Mouse (Mus musculus): ENCODE measurements around the gene Phkb.
"Not testable (repeated sequence)": the region's sequence is repeated elsewhere in the genome, so short reads cannot be mapped to it uniquely, and the experiment has no call there.

Phkb gene

GRCm38 (mm10) chr8:85840657-85841488 lies at the start of gene Phkb, which contains the start of gene Itfg1:
Gene Phkb, plus strand, starts transcription at chr8:85840959.
Gene Itfg1, minus strand, starts transcription at chr8:85840921.
- peak; percentile 95 to 97 for DNase-seq (ENCODE audit: low spot score in 2 of 2)

GRCm38 (mm10) chr8:85796392-85796791 lies 44.4 kb upstream of the Phkb start:
- DNase-seq (ENCODE audit: low spot score in 2 of 2), result not testable (repeated sequence)

- DNase-seq (ENCODE audit: low spot score in 2 of 2), result no peak
Measured at GRCm38 (mm10) chr8:85800164-85800563, 40.6 kb upstream of the Phkb start.

- no peak for DNase-seq (ENCODE audit: low spot score in 2 of 2)
Measured at GRCm38 (mm10) chr8:85801408-85801807, 39.4 kb upstream of the Phkb start.

- no peak for DNase-seq (ENCODE audit: low spot score in 2 of 2)
Measured at GRCm38 (mm10) chr8:85813621-85814020, 27.1 kb upstream of the Phkb start.

GRCm38 (mm10) chr8:85839916-85840656 lies 673 bp upstream of the Phkb start:
- DNase-seq (ENCODE audit: low spot score in 2 of 2), result peak in 1 of 2 experiments; percentile 14

- peak in 1 of 2 experiments; percentile 9 for DNase-seq (ENCODE audit: low spot score in 2 of 2)
Measured at GRCm38 (mm10) chr8:85841489-85841795, 683 bp downstream of the Phkb start.

GRCm38 (mm10) chr8:85845887-85846286 lies 5.1 kb downstream of the Phkb start:
- DNase-seq (ENCODE audit: low spot score in 2 of 2), result no peak

- no peak for DNase-seq (ENCODE audit: low spot score in 2 of 2)
Measured at GRCm38 (mm10) chr8:85854220-85855123, 13.7 kb downstream of the Phkb start.

GRCm38 (mm10) chr8:85857227-85857896 lies 16.6 kb downstream of the Phkb start:
- not testable (repeated sequence) for DNase-seq (ENCODE audit: low spot score in 2 of 2)

- no peak for DNase-seq (ENCODE audit: low spot score in 2 of 2)
Measured at GRCm38 (mm10) chr8:85860612-85861011, 19.9 kb downstream of the Phkb start.

GRCm38 (mm10) chr8:85862381-85862780 lies 21.6 kb downstream of the Phkb start:
- no peak for DNase-seq (ENCODE audit: low spot score in 2 of 2)

- no peak for DNase-seq (ENCODE audit: low spot score in 2 of 2)
Measured at GRCm38 (mm10) chr8:85871660-85872059, 30.9 kb downstream of the Phkb start.

GRCm38 (mm10) chr8:85877976-85878375 lies 37.2 kb downstream of the Phkb start:
- DNase-seq (ENCODE audit: low spot score in 2 of 2), result no peak

- no peak for DNase-seq (ENCODE audit: low spot score in 2 of 2)
Measured at GRCm38 (mm10) chr8:85879624-85880023, 38.9 kb downstream of the Phkb start.

GRCm38 (mm10) chr8:85884811-85885210 lies 44.1 kb downstream of the Phkb start:
- DNase-seq (ENCODE audit: low spot score in 2 of 2), result no peak

- DNase-seq (ENCODE audit: low spot score in 2 of 2), result no peak
Measured at GRCm38 (mm10) chr8:85897636-85898035, 56.9 kb downstream of the Phkb start.

- DNase-seq (ENCODE audit: low spot score in 2 of 2), result no peak
Measured at GRCm38 (mm10) chr8:85924991-85925390, 84.2 kb downstream of the Phkb start.

GRCm38 (mm10) chr8:85925574-85925973 lies 84.8 kb downstream of the Phkb start:
- no peak for DNase-seq (ENCODE audit: low spot score in 2 of 2)

- no peak for DNase-seq (ENCODE audit: low spot score in 2 of 2)
Measured at GRCm38 (mm10) chr8:85926107-85926506, 85.3 kb downstream of the Phkb start.

- no peak for DNase-seq (ENCODE audit: low spot score in 2 of 2)
Measured at GRCm38 (mm10) chr8:85936148-85936547, 95.4 kb downstream of the Phkb start.

Measured in spleen, postnatal 10 days (tissue).